Mouse (Mus musculus): ENCODE data around the gene Olfr64. TPM values are rescaled to one million over a fixed set of nuclear protein-coding genes. Genes with fewer than 3 reads are reported as not detected.

Gene Olfr64
- polyA plus RNA-seq, 1 experiment = not detected

GRCm38 (mm10) chr7:103903187-103903586 is 8.9 kb upstream of the Olfr64 start, which contains the start of gene Olfr65:
Olfr65 (plus strand) TSS chr7:103903487.
- no peak for DNase-seq
- Histone ChIP-seq H3K4me1 (replicated peaks; ENCODE audit: control insufficient read depth, insufficient read depth, low read length) (no peaks in the 10 kb centered on the region), H3K27ac (ENCODE audit: control insufficient read depth, insufficient read depth, low read length) (no peak within 1 kb of the TSS), H3K4me3 (ENCODE audit: control insufficient read depth, insufficient read depth, low read length) (no peak within 1 kb of the TSS), H3K27me3 (ENCODE audit: control insufficient read depth, insufficient read depth, low read length) (no peaks in the 10 kb centered on the region), H3K36me3 (ENCODE audit: control insufficient read depth, insufficient read depth, low read length) (no peaks in the 10 kb centered on the region)
- WGBS = 98% methylated on average over 2 of the region's 2 CpGs
- TF ChIP-seq POLR2A (IDR thresholded peaks at IDR 0.05; ENCODE audit: control insufficient read depth, extremely low read depth, insufficient read depth, low read length, poor library complexity) (no peak), CTCF (IDR thresholded peaks at IDR 0.05; ENCODE audit: borderline replicate concordance, control insufficient read depth, extremely low read depth, insufficient read depth, low read length, poor library complexity) (no peak)

- no peak for DNase-seq
- TF ChIP-seq POLR2A (IDR thresholded peaks at IDR 0.05; ENCODE audit: control insufficient read depth, extremely low read depth, insufficient read depth, low read length, poor library complexity) (no peak), CTCF (IDR thresholded peaks at IDR 0.05; ENCODE audit: borderline replicate concordance, control insufficient read depth, extremely low read depth, insufficient read depth, low read length, poor library complexity) (no peak)
- Histone ChIP-seq H3K4me1 (replicated peaks; ENCODE audit: control insufficient read depth, insufficient read depth, low read length) (no peaks in the 10 kb centered on the region), H3K36me3 (ENCODE audit: control insufficient read depth, insufficient read depth, low read length) (no peaks in the 10 kb centered on the region), H3K27me3 (ENCODE audit: control insufficient read depth, insufficient read depth, low read length) (no peaks in the 10 kb centered on the region), H3K4me3 (ENCODE audit: control insufficient read depth, insufficient read depth, low read length) (no peak within 1 kb of the TSS), H3K27ac (ENCODE audit: control insufficient read depth, insufficient read depth, low read length) (no peak within 1 kb of the TSS)
Measured at GRCm38 (mm10) chr7:103886152-103886551, 8.1 kb downstream of the Olfr64 start, which contains the start of gene Olfr66. Olfr66 (minus strand) TSS chr7:103886252.

GRCm38 (mm10) chr7:103877093-103877492 is 17.2 kb downstream of the Olfr64 start:
- Histone ChIP-seq H3K4me3 (ENCODE audit: control insufficient read depth, insufficient read depth, low read length) (no peak overlapping the region), H3K36me3 (ENCODE audit: control insufficient read depth, insufficient read depth, low read length) (no peaks in the 10 kb centered on the region), H3K27ac (ENCODE audit: control insufficient read depth, insufficient read depth, low read length) (no peak overlapping the region), H3K27me3 (ENCODE audit: control insufficient read depth, insufficient read depth, low read length) (no peaks in the 10 kb centered on the region), H3K4me1 (replicated peaks; ENCODE audit: control insufficient read depth, insufficient read depth, low read length) (no peaks in the 10 kb centered on the region)
- no peak for DNase-seq
- TF ChIP-seq POLR2A (IDR thresholded peaks at IDR 0.05; ENCODE audit: control insufficient read depth, extremely low read depth, insufficient read depth, low read length, poor library complexity) (no peak), CTCF (IDR thresholded peaks at IDR 0.05; ENCODE audit: borderline replicate concordance, control insufficient read depth, extremely low read depth, insufficient read depth, low read length, poor library complexity) (no peak)
- 93% methylated on average over 2 of the region's 2 CpGs for WGBS

- WGBS = 42% methylated on average over 5 of the region's 5 CpGs
- no peak for DNase-seq
- Histone ChIP-seq H3K4me1 (replicated peaks; ENCODE audit: control insufficient read depth, insufficient read depth, low read length) (no peaks in the 10 kb centered on the region), H3K36me3 (ENCODE audit: control insufficient read depth, insufficient read depth, low read length) (no peaks in the 10 kb centered on the region), H3K27me3 (ENCODE audit: control insufficient read depth, insufficient read depth, low read length) (no peaks in the 10 kb centered on the region), H3K27ac (ENCODE audit: control insufficient read depth, insufficient read depth, low read length) (no peak overlapping the region), H3K4me3 (ENCODE audit: control insufficient read depth, insufficient read depth, low read length) (no peak overlapping the region)
- TF ChIP-seq POLR2A (IDR thresholded peaks at IDR 0.05; ENCODE audit: control insufficient read depth, extremely low read depth, insufficient read depth, low read length, poor library complexity) (no peak), CTCF (IDR thresholded peaks at IDR 0.05; ENCODE audit: borderline replicate concordance, control insufficient read depth, extremely low read depth, insufficient read depth, low read length, poor library complexity) (no peak)
Measured at GRCm38 (mm10) chr7:103874451-103874850, 19.8 kb downstream of the Olfr64 start.

GRCm38 (mm10) chr7:103873064-103873463 is 21.2 kb downstream of the Olfr64 start:
- WGBS = 2% methylated on average over 1 of the region's 1 CpGs
- TF ChIP-seq POLR2A (IDR thresholded peaks at IDR 0.05; ENCODE audit: control insufficient read depth, extremely low read depth, insufficient read depth, low read length, poor library complexity) (no peak), CTCF (IDR thresholded peaks at IDR 0.05; ENCODE audit: borderline replicate concordance, control insufficient read depth, extremely low read depth, insufficient read depth, low read length, poor library complexity) (no peak)
- Histone ChIP-seq H3K4me3 (ENCODE audit: control insufficient read depth, insufficient read depth, low read length) (no peak overlapping the region), H3K27ac (ENCODE audit: control insufficient read depth, insufficient read depth, low read length) (no peak overlapping the region), H3K27me3 (ENCODE audit: control insufficient read depth, insufficient read depth, low read length) (no peaks in the 10 kb centered on the region), H3K4me1 (replicated peaks; ENCODE audit: control insufficient read depth, insufficient read depth, low read length) (no peaks in the 10 kb centered on the region), H3K36me3 (ENCODE audit: control insufficient read depth, insufficient read depth, low read length) (no peaks in the 10 kb centered on the region)
- no peak for DNase-seq

GRCm38 (mm10) chr7:103870667-103871066 is 23.6 kb downstream of the Olfr64 start:
- TF ChIP-seq POLR2A (IDR thresholded peaks at IDR 0.05; ENCODE audit: control insufficient read depth, extremely low read depth, insufficient read depth, low read length, poor library complexity) (no peak), CTCF (IDR thresholded peaks at IDR 0.05; ENCODE audit: borderline replicate concordance, control insufficient read depth, extremely low read depth, insufficient read depth, low read length, poor library complexity) (no peak)
- Histone ChIP-seq H3K4me1 (replicated peaks; ENCODE audit: control insufficient read depth, insufficient read depth, low read length) (no peaks in the 10 kb centered on the region), H3K36me3 (ENCODE audit: control insufficient read depth, insufficient read depth, low read length) (no peaks in the 10 kb centered on the region), H3K27ac (ENCODE audit: control insufficient read depth, insufficient read depth, low read length) (no peak overlapping the region), H3K4me3 (ENCODE audit: control insufficient read depth, insufficient read depth, low read length) (no peak overlapping the region), H3K27me3 (ENCODE audit: control insufficient read depth, insufficient read depth, low read length) (no peaks in the 10 kb centered on the region)
- DNase-seq = no peak

GRCm38 (mm10) chr7:103865716-103866115 is 28.6 kb downstream of the Olfr64 start:
- DNase-seq = no peak
- Histone ChIP-seq H3K4me1 (replicated peaks; ENCODE audit: control insufficient read depth, insufficient read depth, low read length) (no peaks in the 10 kb centered on the region), H3K27me3 (ENCODE audit: control insufficient read depth, insufficient read depth, low read length) (no peaks in the 10 kb centered on the region), H3K4me3 (ENCODE audit: control insufficient read depth, insufficient read depth, low read length) (no peak overlapping the region), H3K36me3 (ENCODE audit: control insufficient read depth, insufficient read depth, low read length) (no peaks in the 10 kb centered on the region), H3K27ac (ENCODE audit: control insufficient read depth, insufficient read depth, low read length) (no peak overlapping the region)
- TF ChIP-seq POLR2A (IDR thresholded peaks at IDR 0.05; ENCODE audit: control insufficient read depth, extremely low read depth, insufficient read depth, low read length, poor library complexity) = no peak
- TF ChIP-seq CTCF (IDR thresholded peaks at IDR 0.05; ENCODE audit: borderline replicate concordance, control insufficient read depth, extremely low read depth, insufficient read depth, low read length, poor library complexity) = no peak

Measured in thymus, adult 2 months (tissue).